Mouse (Mus musculus) liver, embryonic 14.5 days (tissue): Measurements from ENCODE around the gene Tmem232.

Experiments used
- CTCF ChIP-seq: IDR thresholded peaks from 2 replicates; pipeline ENCODE4 v1.5.1; 2016; ENCODE audit warnings: antibody characterized with exemption, low read depth, control low read depth
- EP300 ChIP-seq: IDR thresholded peaks from 2 replicates; pipeline ENCODE4 v1.6.1; 2016; ENCODE audit warnings: antibody characterized with exemption, low read depth

DNA sequence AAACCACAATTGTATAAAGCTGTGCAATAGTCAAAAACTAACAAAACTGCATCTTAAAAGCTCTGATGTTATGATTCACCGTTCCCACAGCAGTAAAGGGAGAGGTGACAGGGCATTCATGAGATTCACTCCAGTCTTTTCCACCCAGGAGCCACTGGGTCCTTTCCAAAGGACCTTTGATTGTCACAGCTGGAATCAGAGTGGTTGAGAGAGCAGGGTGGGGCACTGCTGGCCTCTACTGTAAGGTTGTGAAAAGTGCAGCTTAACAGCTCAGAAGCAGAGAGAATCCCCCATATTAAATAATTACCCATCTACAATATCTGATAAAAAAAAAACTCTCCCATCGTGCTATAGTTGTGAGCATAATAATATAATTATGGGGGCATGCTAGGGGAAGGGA, 288.4 kb downstream of the Tmem232 start:
- no peak for TF ChIP-seq CTCF
- no peak for TF ChIP-seq EP300
